Mouse (Mus musculus) G1E (cell line): Measurements from ENCODE around the gene Dusp14.

Source experiments
- CTCF ChIP-seq: IDR thresholded peaks from 2 replicates; pipeline ENCODE4 v1.5.1; 2012; ENCODE audit warnings: low read depth, low read length, inconsistent platforms, mixed read lengths
- GATA1 ChIP-seq: IDR thresholded peaks from 2 replicates; pipeline ENCODE4 v1.6.1; 2012; ENCODE audit warnings: borderline replicate concordance, low read length, inconsistent platforms, mixed read lengths
- GATA2 ChIP-seq: IDR thresholded peaks from 2 replicates; pipeline ENCODE4 v1.6.1; 2012; ENCODE audit warnings: low read depth, low read length, inconsistent platforms, borderline replicate concordance
- POLR2AphosphoS5 ChIP-seq: IDR thresholded peaks from 2 replicates; pipeline ENCODE4 v1.6.1; 2012; ENCODE audit warnings: low read depth, low read length, inconsistent platforms; ENCODE audit not compliant: insufficient replicate concordance
- TAL1 ChIP-seq: conservative IDR thresholded peaks from 2 replicates; pipeline ENCODE4 v1.6.1; 2012; ENCODE audit warnings: low read depth, low read length, inconsistent platforms, mixed read lengths

- TF ChIP-seq CTCF (no peak), TAL1 (no peak), POLR2AphosphoS5 (no peak), GATA1 (no peak), GATA2 (no peak)
Observed at GRCm38 (mm10) chr11:84061881-84062280, 7.2 kb downstream of the Dusp14 start.
